Mouse (Mus musculus) olfactory bulb, adult 2 months (tissue): Measurements from ENCODE around the gene Naa38.

Experiments used
- CTCF ChIP-seq: fragments of 200-500 bp; IDR thresholded peaks from 2 replicates; pipeline ENCODE4 v1.5.1; 2012; ENCODE audit warnings: low read depth, mild to moderate bottlenecking, low read length, moderate library complexity; ENCODE audit not compliant: insufficient read depth
- POLR2A ChIP-seq: fragments of 200-500 bp; IDR thresholded peaks from 2 replicates; pipeline ENCODE4 v1.6.1; 2012; ENCODE audit warnings: mild to moderate bottlenecking, low read depth, low read length, moderate library complexity; ENCODE audit not compliant: insufficient read depth

GRCm38 (mm10) chr11:69405397-69406200 lies 10.3 kb downstream of the Naa38 start:
- TF ChIP-seq CTCF, result no peak
- TF ChIP-seq POLR2A, result no peak
